Mouse (Mus musculus) Patski (cell line): ENCODE results near the gene Pde8a. TPM values are rescaled to one million over a fixed set of nuclear protein-coding genes. Genes with fewer than 3 reads are reported as not detected.

Source experiments
- ATAC-seq: fragments of 100-300 bp; one replicate; pipeline ENCODE4 v1.8.0; 2021
- CTCF ChIA-PET: fragments of 350-600 bp; sonication (Branson Sonifier 250); formaldehyde crosslinking; loops from one replicate; lab custom pipeline; 2022; ENCODE audit warnings: inconsistent platforms; lab: Charles Lee
- POLR2A ChIA-PET: fragments of 350-600 bp; sonication (Branson Sonifier 250); formaldehyde crosslinking; loops from one replicate; lab custom pipeline; 2022; ENCODE audit warnings: antibody characterized with exemption, inconsistent platforms; lab: Charles Lee
- DNase-seq: peaks from one replicate; pipeline ENCODE4 v3.0.0-alpha.2; 2011; ENCODE audit warnings: low read depth, low spot score
- H3K27me3 ChIP-seq: fragments of 371-371 bp; one replicate; pipeline ENCODE4 v1.5.1; 2021
- CTCF ChIP-seq: fragments of 100-300 bp; IDR thresholded peaks from one replicate; pipeline ENCODE4 v1.5.1; 2021
- in situ Hi-C: fragments of 300-500 bp; cut with MboI; formaldehyde crosslinking; loops from 3 replicates; pipeline ENCODE4 v1.11.1; 2018; ENCODE audit warnings: low pct_unique_long_range_greater_than_20kb, mixed read lengths
- polyA plus RNA-seq: library from polyadenylated mRNA; unstranded; gene quantifications from one replicate; pipeline ENCODE4 v1.2.3, GENCODE M21; 2021

Gene Pde8a
- polyA plus RNA-seq: 6.8 TPM

GRCm38 (mm10) chr7:81213347-81214152, at the start of gene Pde8a:
Pde8a (plus strand) TSS chr7:81213596.
- H3K27me3 ChIP-seq: no peaks in the 10 kb centered on the region
- in situ Hi-C loops: no loop called here
- POLR2A ChIA-PET: no interaction called here
- no peak for TF ChIP-seq CTCF
- DNase-seq (no peak), ATAC-seq (no peak)
- CTCF ChIA-PET: no interaction called here

GRCm38 (mm10) chr7:81164411-81164810, 49.0 kb upstream of the Pde8a start:
- no peak for DNase-seq
- POLR2A ChIA-PET: no interaction called here
- no peak for ATAC-seq
- CTCF ChIA-PET: interaction anchor here (0.9 to 9.4 kb wide), 3 partner anchors 9 to 177 kb away, joined by 3 to 148 read pairs (median 5); partner anchors contain the start of gene Rps17
- in situ Hi-C loops: loop anchor here (5.0 to 10.0 kb wide), 3 partner anchors 150 to 360 kb away; no protein-coding TSS in a partner anchor
- no peaks in the 10 kb centered on the region for H3K27me3 ChIP-seq
- TF ChIP-seq CTCF: no peak

- DNase-seq: no peak
- ChIA-PET POLR2A (interaction anchor here (0.9 to 1.6 kb wide), 4 partner anchors 153 to 176 kb away, joined by 3 to 7 read pairs (median 5); no protein-coding TSS in a partner anchor), CTCF (interaction anchor here (0.7 to 9.4 kb wide), 18 partner anchors 9 to 175 kb away, joined by 3 to 148 read pairs (median 4); partner anchors contain the start of gene Rps17)
- ATAC-seq: no peak
- H3K27me3 ChIP-seq: no peaks in the 10 kb centered on the region
- TF ChIP-seq CTCF: peak; percentile 85
- in situ Hi-C loops: loop anchor here (10.0 kb wide), 2 partner anchors 148 to 358 kb away; no protein-coding TSS in a partner anchor
Observed at GRCm38 (mm10) chr7:81167124-81167523, 46.3 kb upstream of the Pde8a start.

- DNase-seq: no peak
- CTCF ChIA-PET: interaction anchor here (9.4 kb wide), 1 partner anchor 172 kb away, joined by 148 read pairs; the partner anchor contains the start of gene Rps17
- no peak for ATAC-seq
Observed at GRCm38 (mm10) chr7:81169351-81169750, 44.0 kb upstream of the Pde8a start.

GRCm38 (mm10) chr7:81173931-81174330, 39.5 kb upstream of the Pde8a start:
- DNase-seq (no peak), ATAC-seq (no peak)
- ChIA-PET CTCF (interaction anchor here (0.9 to 1.2 kb wide), 2 partner anchors 9 to 31 kb away, joined by 3 read pairs; no protein-coding TSS in a partner anchor), POLR2A (no interaction called here)
- TF ChIP-seq CTCF: no peak
- H3K27me3 ChIP-seq: no peaks in the 10 kb centered on the region
- in situ Hi-C loops: loop anchor here (5.0 kb wide), 1 partner anchor 43 kb away; no protein-coding TSS in a partner anchor

More at GRCm38 (mm10) chr7:81169351-81169750, 44.0 kb upstream of the Pde8a start:
- POLR2A ChIA-PET: no interaction called here
- TF ChIP-seq CTCF: no peak
- in situ Hi-C loops: loop anchor here (10.0 kb wide), 2 partner anchors 145 to 355 kb away; no protein-coding TSS in a partner anchor
- no peaks in the 10 kb centered on the region for H3K27me3 ChIP-seq

GRCm38 (mm10) chr7:81174654-81175053, 38.7 kb upstream of the Pde8a start:
- TF ChIP-seq CTCF: no peak
- H3K27me3 ChIP-seq: no peaks in the 10 kb centered on the region
- CTCF ChIA-PET: interaction anchor here (0.7 to 1.2 kb wide), 3 partner anchors 10 to 147 kb away, joined by 3 read pairs; no protein-coding TSS in a partner anchor
- in situ Hi-C loops: loop anchor here (5.0 kb wide), 1 partner anchor 43 kb away; no protein-coding TSS in a partner anchor
- DNase-seq: no peak
- POLR2A ChIA-PET: no interaction called here
- no peak for ATAC-seq

- CTCF ChIA-PET: interaction anchor here (1.3 kb wide), 1 partner anchor 9 kb away, joined by 9 read pairs; no protein-coding TSS in a partner anchor
- ATAC-seq: no peak
- DNase-seq: no peak
- H3K27me3 ChIP-seq: no peaks in the 10 kb centered on the region
- TF ChIP-seq CTCF: no peak
- in situ Hi-C loops: no loop called here
- POLR2A ChIA-PET: no interaction called here
Observed at GRCm38 (mm10) chr7:81176187-81176769, 37.1 kb upstream of the Pde8a start.

- in situ Hi-C loops: no loop called here
- H3K27me3 ChIP-seq: no peaks in the 10 kb centered on the region
- ChIA-PET POLR2A (no interaction called here), CTCF (interaction anchor here (1.1 kb wide), 1 partner anchor 13 kb away, joined by 3 read pairs; no protein-coding TSS in a partner anchor)
- DNase-seq (no peak), ATAC-seq (peak; percentile 88)
- no peak for TF ChIP-seq CTCF
Observed at GRCm38 (mm10) chr7:81179494-81179893, 33.9 kb upstream of the Pde8a start.

GRCm38 (mm10) chr7:81182492-81183175, 30.8 kb upstream of the Pde8a start:
- no peaks in the 10 kb centered on the region for H3K27me3 ChIP-seq
- in situ Hi-C loops: no loop called here
- ChIA-PET POLR2A (interaction anchor here (1.4 kb wide), 1 partner anchor 129 kb away, joined by 3 read pairs; no protein-coding TSS in a partner anchor), CTCF (interaction anchor here (1.1 kb wide), 1 partner anchor 15 kb away, joined by 4 read pairs; no protein-coding TSS in a partner anchor)
- DNase-seq: no peak
- no peak for ATAC-seq
- no peak for TF ChIP-seq CTCF
